Mouse (Mus musculus): Measurements from ENCODE around the gene Slc12a4.

Gene Slc12a4

DNA sequence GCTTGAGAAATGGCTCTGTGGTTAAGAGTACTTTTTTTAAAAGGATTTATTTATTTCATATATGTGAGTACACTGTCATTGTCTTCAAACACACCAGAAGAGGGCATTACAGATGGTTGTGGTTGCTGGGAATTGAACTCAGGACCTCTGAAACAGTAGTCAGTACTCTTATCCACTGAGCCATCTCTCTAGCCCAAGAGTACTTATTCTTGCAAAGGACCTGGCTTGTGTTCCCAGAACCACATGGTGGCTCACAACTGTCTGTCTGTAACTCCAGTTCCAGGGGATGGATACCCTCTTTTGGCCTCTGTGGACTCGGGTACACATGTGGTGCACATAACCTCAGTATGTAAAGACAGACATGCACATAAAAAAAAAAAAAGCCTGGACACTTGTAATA lies 3.5 kb upstream of the Slc12a4 start:
- no peak for DNase-seq (ENCODE audit: low spot score)

DNA sequence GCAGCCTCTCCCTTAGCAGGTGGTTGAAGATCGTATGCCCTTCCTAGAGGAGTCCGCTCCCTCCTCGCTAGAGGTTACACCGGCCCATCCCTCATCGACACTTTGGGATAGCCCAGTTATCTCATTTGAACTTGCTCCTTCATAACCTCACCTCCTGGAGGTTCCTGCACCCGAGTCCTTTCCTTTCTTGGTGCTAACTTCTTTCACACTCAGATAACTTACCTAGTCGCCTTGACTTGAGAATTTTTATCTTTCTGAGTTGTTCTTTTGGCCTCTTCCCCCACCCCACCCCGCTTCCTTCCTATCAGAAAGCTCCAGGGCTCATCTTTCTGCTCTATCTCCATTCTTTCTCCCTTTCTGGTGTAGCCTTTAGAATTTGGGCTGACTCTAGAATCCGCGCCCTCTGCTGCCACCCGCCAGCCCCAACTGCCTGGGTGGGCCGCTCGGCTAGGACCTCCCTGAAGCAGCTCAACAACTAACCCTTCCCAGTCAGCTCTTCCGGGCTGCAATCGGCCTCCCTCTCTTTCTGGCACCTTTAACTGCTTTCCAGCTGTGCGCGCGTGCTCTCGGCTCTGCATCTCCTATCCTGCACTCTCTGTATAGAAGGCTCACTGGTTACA lies 905 bp upstream of the Slc12a4 start:
- no peak for DNase-seq (ENCODE audit: low spot score)

GRCm38 (mm10) chr8:105965266-105965904 lies 512 bp downstream of the Slc12a4 start:
- peak; percentile 48 for DNase-seq (ENCODE audit: low spot score)

DNA sequence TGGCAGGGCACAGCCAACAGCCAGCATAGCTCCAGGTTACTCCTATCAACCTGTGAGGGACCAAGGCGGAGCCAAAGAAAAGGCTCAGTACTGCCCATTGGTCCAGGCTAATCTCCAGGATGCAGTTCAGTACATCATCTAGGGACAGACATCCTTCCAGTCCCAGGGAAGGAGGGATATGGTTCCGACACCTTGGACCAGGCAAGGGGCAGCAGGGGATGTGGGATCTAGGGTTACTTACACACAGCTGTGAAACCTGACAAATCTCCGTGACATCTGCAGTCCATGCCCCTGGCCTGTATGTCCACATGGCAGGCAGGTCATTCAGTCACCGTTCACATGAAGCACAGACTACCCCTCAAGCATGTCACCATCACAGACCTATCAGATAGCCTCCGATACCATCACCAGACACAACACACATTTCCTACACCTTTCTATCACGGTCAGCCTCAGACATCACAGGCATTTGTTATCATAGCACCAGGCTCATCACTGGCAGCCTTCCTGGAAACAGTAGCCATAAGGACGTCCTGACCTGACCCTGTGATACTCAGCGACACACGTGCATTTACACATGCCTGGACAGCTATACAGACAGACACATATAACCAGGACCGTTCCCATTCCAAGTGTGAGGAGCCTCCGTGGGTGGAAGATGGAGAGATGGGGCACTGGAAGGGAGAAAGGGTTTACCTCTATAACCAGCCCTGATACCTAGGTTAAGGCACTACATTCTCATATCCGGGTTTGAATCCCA lies 1.2 kb downstream of the Slc12a4 start:
- no peak for DNase-seq (ENCODE audit: low spot score)

DNA sequence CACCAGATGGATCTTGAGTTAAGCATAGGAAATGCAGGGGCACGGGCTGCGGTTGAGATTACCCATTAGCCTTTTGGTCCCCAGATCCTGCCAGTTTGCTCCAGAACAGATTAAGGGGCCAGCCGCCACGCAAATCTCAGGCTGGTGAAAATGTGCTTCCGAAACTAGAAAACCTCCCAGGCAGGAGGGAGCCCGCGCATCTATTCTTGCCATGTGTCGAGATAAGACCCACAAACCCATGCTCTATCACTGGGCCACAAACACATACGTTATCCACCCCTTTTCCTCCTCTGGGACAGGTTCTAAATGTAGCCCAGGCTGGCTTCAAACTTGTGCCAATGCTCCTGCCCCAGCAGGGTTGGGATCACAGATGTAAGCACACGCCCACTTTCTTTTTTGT lies 4.4 kb downstream of the Slc12a4 start:
- no peak for DNase-seq (ENCODE audit: low spot score)

GRCm38 (mm10) chr8:105961101-105961500 lies 4.8 kb downstream of the Slc12a4 start:
- no peak for DNase-seq (ENCODE audit: low spot score)

DNA sequence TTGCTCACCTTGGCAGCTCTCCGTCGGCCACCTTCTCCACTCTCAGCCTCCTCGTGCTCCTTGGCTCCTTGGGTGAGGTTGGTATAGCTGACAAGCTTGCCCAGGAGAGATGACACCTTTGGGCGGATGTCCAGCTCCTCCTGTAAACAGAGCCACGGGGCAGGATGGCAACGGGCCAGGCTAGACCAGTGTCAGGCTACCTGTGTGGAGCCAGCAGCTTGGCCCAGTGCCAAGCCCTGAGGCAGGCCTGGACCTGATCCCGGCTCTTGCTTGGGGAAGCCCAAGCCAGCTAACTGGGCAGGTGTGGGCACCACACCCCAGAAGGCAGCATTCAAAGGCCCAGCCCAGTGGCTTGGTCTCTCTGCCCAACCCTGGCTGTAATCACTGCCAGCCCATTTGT lies 6.5 kb downstream of the Slc12a4 start:
- DNase-seq (ENCODE audit: low spot score), result peak; percentile 76

GRCm38 (mm10) chr8:105957813-105958212 lies 8.1 kb downstream of the Slc12a4 start:
- DNase-seq (ENCODE audit: low spot score), result no peak

GRCm38 (mm10) chr8:105956556-105956955 lies 9.3 kb downstream of the Slc12a4 start:
- no peak for DNase-seq (ENCODE audit: low spot score)

DNA sequence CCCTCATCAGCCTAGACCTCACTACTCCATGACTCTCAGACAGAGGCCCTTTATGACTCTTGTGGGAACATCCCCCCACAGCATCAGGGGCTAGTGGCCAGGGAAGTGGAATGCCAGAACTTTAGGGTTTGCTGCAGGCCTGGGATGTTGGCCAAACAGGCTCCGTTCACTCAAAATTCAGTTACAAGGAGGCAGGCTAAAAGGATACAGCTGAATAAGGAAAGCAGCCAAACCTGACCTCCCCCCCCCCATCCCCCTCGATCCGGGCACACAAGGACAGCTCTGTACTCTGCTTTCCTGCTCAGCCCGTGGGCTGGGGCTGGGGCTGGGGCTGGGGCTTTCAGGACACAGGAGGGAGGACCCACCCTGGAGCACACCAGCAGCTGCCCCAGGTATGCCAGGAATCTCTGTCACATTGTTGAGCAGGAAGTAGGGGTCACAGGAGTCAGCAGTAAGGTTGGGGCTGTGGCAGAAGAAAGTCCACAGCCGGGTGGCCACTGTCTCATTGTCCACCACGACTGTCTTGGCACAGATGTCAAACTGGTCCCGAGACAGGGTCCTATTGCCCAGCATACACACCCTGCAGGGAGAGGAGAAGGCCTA lies 14.7 kb downstream of the Slc12a4 start:
- no peak for DNase-seq (ENCODE audit: low spot score)

DNA sequence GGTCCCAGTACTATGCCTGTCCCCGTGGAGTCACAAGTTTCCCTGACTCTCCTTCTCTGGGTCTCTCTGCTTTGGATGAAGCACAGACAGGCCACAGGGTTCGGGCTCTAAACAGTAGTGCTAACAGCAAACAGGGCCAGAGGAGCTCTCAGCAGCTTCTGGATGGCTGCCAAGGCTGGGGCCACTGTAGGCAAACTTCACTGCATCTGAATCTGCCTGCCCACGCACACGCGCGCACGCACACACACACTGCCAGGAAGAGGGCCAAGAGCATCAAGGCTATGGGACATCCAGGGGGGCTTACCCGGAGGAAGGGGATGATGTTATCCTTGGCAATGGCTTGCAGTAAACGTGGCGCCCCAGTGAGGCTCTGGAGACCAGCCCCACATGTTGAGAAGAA lies 16.5 kb downstream of the Slc12a4 start:
- no peak for DNase-seq (ENCODE audit: low spot score)

- no peak for DNase-seq (ENCODE audit: low spot score)
Measured at GRCm38 (mm10) chr8:105943321-105943739, 22.6 kb downstream of the Slc12a4 start, which contains the start of gene Lcat. Gene Lcat, minus strand, starts transcription at chr8:105943382.

- no peak for DNase-seq (ENCODE audit: low spot score)
Measured at GRCm38 (mm10) chr8:105942542-105942941, 23.4 kb downstream of the Slc12a4 start.

- no peak for DNase-seq (ENCODE audit: low spot score)
Measured at GRCm38 (mm10) chr8:105942026-105942425, 23.9 kb downstream of the Slc12a4 start.

- DNase-seq (ENCODE audit: low spot score), result no peak
Measured at GRCm38 (mm10) chr8:105938306-105938669, 27.6 kb downstream of the Slc12a4 start, which contains the start of gene Psmb10. Gene Psmb10, minus strand, starts transcription at chr8:105938444.

DNA sequence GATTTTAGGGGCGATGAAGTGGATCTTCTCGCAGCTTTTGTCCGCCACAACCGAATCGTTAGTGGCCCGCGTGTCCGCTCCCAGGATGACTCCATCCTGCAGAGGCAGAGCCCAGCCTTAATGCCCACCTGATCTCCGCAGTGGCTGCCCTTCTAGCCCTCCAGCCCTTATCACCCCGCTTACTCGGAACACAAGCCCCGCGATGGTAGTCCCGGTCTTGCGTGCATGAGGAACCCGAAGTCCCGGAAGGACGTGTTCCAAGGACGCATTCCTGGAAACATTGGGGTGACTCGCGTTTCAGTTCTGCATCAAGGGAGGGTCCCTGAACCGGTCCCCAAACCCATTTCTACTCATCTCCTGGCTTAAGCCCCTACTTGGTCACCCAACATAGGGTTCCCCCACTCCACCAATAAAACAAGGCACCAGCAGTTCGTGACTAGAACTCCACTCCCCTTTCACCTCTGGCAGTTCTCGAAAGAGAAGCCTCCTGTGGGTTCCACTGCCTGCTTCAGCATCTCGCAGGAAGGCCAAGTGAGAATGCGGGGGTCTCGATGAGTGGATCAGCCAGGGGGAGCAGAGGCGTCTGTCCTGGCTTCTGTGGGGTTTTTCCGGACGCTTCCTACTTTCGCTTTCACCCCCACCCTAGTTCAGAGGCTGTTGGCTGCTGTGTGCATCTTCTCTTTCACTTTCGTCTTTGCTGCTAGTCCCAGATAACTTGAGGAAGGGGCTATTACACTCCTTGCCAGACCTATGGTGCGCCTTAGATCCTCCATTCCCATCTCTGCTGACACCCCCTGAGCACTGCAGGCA lies 28.2 kb downstream of the Slc12a4 start:
- DNase-seq (ENCODE audit: low spot score), result peak; percentile 40

DNA sequence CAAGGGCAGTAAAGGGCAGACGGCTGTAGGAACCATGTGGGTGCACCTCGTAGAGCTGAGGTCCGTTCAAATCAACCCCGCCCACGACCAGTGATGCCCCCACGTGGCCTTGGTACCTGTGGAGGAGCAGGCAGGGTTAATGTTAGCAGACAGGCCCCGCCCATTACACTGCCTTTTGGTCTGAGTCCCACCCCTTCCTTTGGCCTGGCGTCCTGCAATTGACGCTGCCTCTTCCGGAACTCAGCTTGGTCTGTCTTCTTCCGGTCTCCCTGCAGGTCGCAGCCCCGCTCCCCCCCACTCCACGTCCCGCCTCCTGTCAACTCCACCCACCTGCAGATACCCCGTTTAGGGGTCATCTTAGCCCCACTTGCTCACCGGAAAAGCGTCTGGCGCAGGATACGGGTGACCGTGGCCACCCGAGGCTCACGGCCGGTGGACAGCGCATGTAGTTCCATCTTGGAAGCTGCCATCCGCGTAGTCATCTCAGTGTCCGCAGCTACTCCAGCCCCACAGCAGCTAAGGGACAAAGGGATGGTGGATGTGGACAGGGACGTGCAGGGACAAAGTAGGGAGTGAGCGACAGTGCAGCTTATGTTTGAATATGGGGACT lies 28.9 kb downstream of the Slc12a4 start:
- DNase-seq (ENCODE audit: low spot score), result peak; percentile 75

DNA sequence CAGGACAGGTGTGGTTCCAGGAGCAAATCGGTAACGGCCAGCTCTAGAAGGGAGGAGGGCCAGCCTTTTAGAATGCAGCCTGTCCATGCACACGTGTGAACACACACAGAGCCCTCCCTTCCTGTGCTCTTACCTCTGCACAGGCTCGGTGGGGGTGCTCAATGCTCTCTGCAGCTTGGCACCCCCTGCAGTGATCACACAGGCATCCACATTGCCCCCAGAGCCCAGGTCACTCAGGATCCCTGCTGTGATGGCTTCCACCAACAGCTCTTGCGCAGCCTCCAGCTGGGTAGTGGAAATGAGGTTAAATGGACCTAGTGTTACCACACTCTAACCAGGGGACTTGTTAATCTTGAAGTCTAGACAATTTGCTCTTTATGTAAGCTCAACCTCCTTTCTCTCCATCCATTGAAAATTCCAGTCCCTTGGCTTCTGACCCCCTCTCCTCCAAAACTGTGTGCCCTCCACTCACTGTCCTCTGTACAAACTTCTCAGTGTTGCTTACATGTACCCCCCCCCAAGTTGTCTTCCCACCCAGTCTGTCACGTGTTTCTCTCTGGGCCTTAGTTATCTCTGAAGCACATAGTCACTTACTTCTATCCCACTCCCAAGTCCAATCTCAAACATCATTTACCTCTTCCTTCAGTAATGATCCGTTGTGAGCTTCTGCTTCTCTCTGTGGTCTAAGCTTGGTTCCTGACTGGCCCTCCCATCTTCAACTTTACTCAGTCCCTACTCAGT lies 29.9 kb downstream of the Slc12a4 start:
- no peak for DNase-seq (ENCODE audit: low spot score)

- DNase-seq (ENCODE audit: low spot score), result no peak
Measured at GRCm38 (mm10) chr8:105935105-105935504, 30.8 kb downstream of the Slc12a4 start.

- no peak for DNase-seq (ENCODE audit: low spot score)
Measured at GRCm38 (mm10) chr8:105933762-105934161, 32.1 kb downstream of the Slc12a4 start, which contains the start of gene Ctrl. Gene Ctrl, minus strand, starts transcription at chr8:105933862.

DNA sequence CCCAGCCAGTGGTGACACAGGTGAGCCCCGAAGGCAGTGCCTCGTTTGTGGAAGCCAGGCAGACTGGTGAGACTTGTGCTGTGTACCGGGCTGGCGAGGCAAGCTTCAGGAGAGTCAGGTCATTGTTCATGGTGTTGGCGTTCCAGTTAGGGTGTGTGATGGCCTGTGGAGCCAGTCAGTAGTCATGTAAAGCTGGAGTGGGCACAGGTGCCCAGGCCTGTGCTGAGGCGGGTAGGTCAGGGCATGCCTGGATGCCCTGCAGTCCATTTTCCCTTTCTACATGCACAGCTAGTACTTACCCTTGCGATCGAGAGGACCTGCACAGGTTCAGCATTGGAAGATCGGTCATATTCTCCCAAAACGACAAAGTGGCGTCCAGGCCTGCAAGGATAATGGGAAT lies 33.4 kb downstream of the Slc12a4 start:
- DNase-seq (ENCODE audit: low spot score), result no peak

Data from urinary bladder, postnatal 25 days (tissue).